Mouse (Mus musculus): ENCODE measurements around the gene Col9a2. TPM values are rescaled to one million over a fixed set of nuclear protein-coding genes. Genes with fewer than 3 reads are reported as not detected.
A peak's percentile ranks its signal among the peaks of the same experiment; 100 is the strongest.

Col9a2 gene
- polyA plus RNA-seq (2015; fragmentation: Nextera tagmentation; extraction: Ambion mirVana) = 18.2 and 19.4 TPM in 2 replicates

- no peaks in the 10 kb centered on the region for H3K9me3 ChIP-seq
- peak; percentile 59 for ATAC-seq (replicated peaks)
- 0 out of 2 replicates have a peak within 1 kb of the TSS, but pooled peaks have one; percentile 19 for H3K27ac ChIP-seq
- 2% methylated on average over 46 of the region's 46 CpGs for WGBS
- peak within 1 kb of the TSS; percentile 43 for H3K4me3 ChIP-seq
- H3K9ac ChIP-seq = peak within 1 kb of the TSS; percentile 37
- H3K27me3 ChIP-seq (replicated peaks) = peaks cover 4% of the 10 kb centered on the region; the same call in 1 of the 2 replicates
- peaks cover 16% of the 10 kb centered on the region for H3K4me1 ChIP-seq
- H3K36me3 ChIP-seq (replicated peaks) = no peaks in the 10 kb centered on the region
- peak within 1 kb of the TSS; percentile 66 for H3K4me2 ChIP-seq
Observed at GRCm38 (mm10) chr4:121039331-121040115, at the start of gene Col9a2. Gene Col9a2, plus strand, starts transcription at chr4:121039385.

GRCm38 (mm10) chr4:120992284-120992683, 46.9 kb upstream of the Col9a2 start:
- H3K27ac ChIP-seq = no peak overlapping the region
- WGBS = 27% methylated on average over 2 of the region's 2 CpGs
- no peak for ATAC-seq (replicated peaks)

GRCm38 (mm10) chr4:120993025-120993424, 46.2 kb upstream of the Col9a2 start:
- Histone ChIP-seq H3K9ac (no peak overlapping the region), H3K9me3 (no peaks in the 10 kb centered on the region), H3K4me1 (peaks cover 3% of the 10 kb centered on the region; the same call in 1 of the 2 replicates), H3K36me3 (replicated peaks) (no peaks in the 10 kb centered on the region), H3K27ac (no peak overlapping the region), H3K27me3 (replicated peaks) (no peaks in the 10 kb centered on the region), H3K4me3 (no peak overlapping the region), H3K4me2 (no peak overlapping the region)
- WGBS = 77% methylated on average over 1 of the region's 1 CpGs
- ATAC-seq (replicated peaks) = no peak

More at GRCm38 (mm10) chr4:120992284-120992683, 46.9 kb upstream of the Col9a2 start:
- H3K9me3 ChIP-seq = no peaks in the 10 kb centered on the region
- H3K9ac ChIP-seq = no peak overlapping the region
- H3K27me3 ChIP-seq (replicated peaks) = no peaks in the 10 kb centered on the region
- no peak overlapping the region for H3K4me3 ChIP-seq
- no peaks in the 10 kb centered on the region for H3K36me3 ChIP-seq (replicated peaks)
- H3K4me2 ChIP-seq = no peak overlapping the region
- H3K4me1 ChIP-seq = peaks cover 3% of the 10 kb centered on the region; the same call in 1 of the 2 replicates

GRCm38 (mm10) chr4:120995911-120996310, 43.3 kb upstream of the Col9a2 start:
- Histone ChIP-seq H3K4me3 (no peak overlapping the region), H3K4me2 (no peak overlapping the region), H3K4me1 (peaks cover 3% of the 10 kb centered on the region; the same call in 1 of the 2 replicates), H3K36me3 (replicated peaks) (no peaks in the 10 kb centered on the region), H3K27me3 (replicated peaks) (no peaks in the 10 kb centered on the region), H3K9me3 (no peaks in the 10 kb centered on the region), H3K9ac (no peak overlapping the region), H3K27ac (no peak overlapping the region)
- no peak for ATAC-seq (replicated peaks)
- 90% methylated on average over 1 of the region's 1 CpGs for WGBS

GRCm38 (mm10) chr4:121001042-121001441, 38.1 kb upstream of the Col9a2 start:
- WGBS = 85% methylated on average over 2 of the region's 2 CpGs
- no peaks in the 10 kb centered on the region for H3K36me3 ChIP-seq (replicated peaks)
- no peak overlapping the region for H3K9ac ChIP-seq

GRCm38 (mm10) chr4:121001659-121002058, 37.5 kb upstream of the Col9a2 start:
- WGBS = 77% methylated on average over 1 of the region's 1 CpGs
- no peak overlapping the region; the same call in 1 of the 2 replicates for H3K4me2 ChIP-seq
- ATAC-seq (replicated peaks) = no peak

More at GRCm38 (mm10) chr4:121001042-121001441, 38.1 kb upstream of the Col9a2 start:
- H3K4me3 ChIP-seq = no peak overlapping the region
- ATAC-seq (replicated peaks) = no peak
- no peak overlapping the region for H3K4me2 ChIP-seq
- no peaks in the 10 kb centered on the region for H3K27me3 ChIP-seq (replicated peaks)
- H3K27ac ChIP-seq = no peak overlapping the region
- peaks cover 32% of the 10 kb centered on the region for H3K4me1 ChIP-seq
- H3K9me3 ChIP-seq = no peaks in the 10 kb centered on the region

GRCm38 (mm10) chr4:121002400-121003171, 36.6 kb upstream of the Col9a2 start:
- no peaks in the 10 kb centered on the region for H3K27me3 ChIP-seq (replicated peaks)
- 9% methylated on average over 8 of the region's 8 CpGs for WGBS
- ATAC-seq (replicated peaks) = peak; percentile 79
- peaks cover 32% of the 10 kb centered on the region for H3K4me1 ChIP-seq
- H3K4me2 ChIP-seq = peak overlapping the region; percentile 20
- no peak overlapping the region for H3K4me3 ChIP-seq
- H3K9me3 ChIP-seq = no peaks in the 10 kb centered on the region
- H3K36me3 ChIP-seq (replicated peaks) = no peaks in the 10 kb centered on the region
- H3K27ac ChIP-seq = peak overlapping the region; percentile 77
- H3K9ac ChIP-seq = 0 out of 2 replicates have a peak overlapping the region, but pooled peaks have one; percentile 0

More at GRCm38 (mm10) chr4:121001659-121002058, 37.5 kb upstream of the Col9a2 start:
- Histone ChIP-seq H3K27ac (peak overlapping the region; percentile 77), H3K36me3 (replicated peaks) (no peaks in the 10 kb centered on the region), H3K9me3 (no peaks in the 10 kb centered on the region), H3K4me1 (peaks cover 32% of the 10 kb centered on the region), H3K27me3 (replicated peaks) (no peaks in the 10 kb centered on the region), H3K9ac (no peak overlapping the region), H3K4me3 (no peak overlapping the region)

GRCm38 (mm10) chr4:121003611-121004091, 35.5 kb upstream of the Col9a2 start:
- peak; percentile 80 for ATAC-seq (replicated peaks)
- 9% methylated on average over 3 of the region's 3 CpGs for WGBS
- H3K36me3 ChIP-seq (replicated peaks) = no peaks in the 10 kb centered on the region
- H3K4me3 ChIP-seq = no peak overlapping the region
- H3K4me2 ChIP-seq = peak overlapping the region; percentile 21
- peak overlapping the region; percentile 81 for H3K27ac ChIP-seq
- H3K9ac ChIP-seq = no peak overlapping the region
- no peaks in the 10 kb centered on the region for H3K9me3 ChIP-seq
- peaks cover 32% of the 10 kb centered on the region for H3K4me1 ChIP-seq
- no peaks in the 10 kb centered on the region for H3K27me3 ChIP-seq (replicated peaks)

- no peak overlapping the region for H3K4me2 ChIP-seq
- no peak overlapping the region for H3K9ac ChIP-seq
- no peaks in the 10 kb centered on the region for H3K9me3 ChIP-seq
- no peak for ATAC-seq (replicated peaks)
- no peaks in the 10 kb centered on the region for H3K27me3 ChIP-seq (replicated peaks)
- peaks cover 32% of the 10 kb centered on the region for H3K4me1 ChIP-seq
- H3K27ac ChIP-seq = peak overlapping the region; percentile 81; the same call in 1 of the 2 replicates
- no peak overlapping the region for H3K4me3 ChIP-seq
- WGBS = 88% methylated on average over 4 of the region's 4 CpGs
- H3K36me3 ChIP-seq (replicated peaks) = no peaks in the 10 kb centered on the region
Observed at GRCm38 (mm10) chr4:121004679-121005078, 34.5 kb upstream of the Col9a2 start.

GRCm38 (mm10) chr4:121007006-121007405, 32.2 kb upstream of the Col9a2 start:
- Histone ChIP-seq H3K27me3 (replicated peaks) (no peaks in the 10 kb centered on the region), H3K27ac (no peak overlapping the region), H3K4me1 (peaks cover 30% of the 10 kb centered on the region), H3K9ac (no peak overlapping the region), H3K9me3 (no peaks in the 10 kb centered on the region), H3K4me3 (no peak overlapping the region), H3K4me2 (no peak overlapping the region), H3K36me3 (replicated peaks) (no peaks in the 10 kb centered on the region)
- ATAC-seq (replicated peaks) = no peak

GRCm38 (mm10) chr4:121008071-121008745, 31.0 kb upstream of the Col9a2 start:
- no peak overlapping the region for H3K27ac ChIP-seq
- no peak overlapping the region for H3K4me2 ChIP-seq
- H3K9me3 ChIP-seq = no peaks in the 10 kb centered on the region
- H3K4me3 ChIP-seq = no peak overlapping the region
- WGBS = 82% methylated on average over 3 of the region's 3 CpGs
- peaks cover 20% of the 10 kb centered on the region for H3K4me1 ChIP-seq
- no peak overlapping the region for H3K9ac ChIP-seq
- H3K36me3 ChIP-seq (replicated peaks) = no peaks in the 10 kb centered on the region
- no peaks in the 10 kb centered on the region for H3K27me3 ChIP-seq (replicated peaks)
- no peak for ATAC-seq (replicated peaks)
